Mouse (Mus musculus): ENCODE data around the gene Reps1. TPM values are rescaled to one million over a fixed set of nuclear protein-coding genes. Genes with fewer than 3 reads are reported as not detected.

Gene Reps1
- polyA plus RNA-seq, 1 experiment = 95.8 TPM

- no peak for TF ChIP-seq CTCF (IDR thresholded peaks at IDR 0.05; ENCODE audit: borderline replicate concordance, control insufficient read depth, extremely low read depth, insufficient read depth, low read length, poor library complexity)
- TF ChIP-seq POLR2A (IDR thresholded peaks at IDR 0.05; ENCODE audit: control insufficient read depth, extremely low read depth, insufficient read depth, low read length, poor library complexity) = no peak
- Histone ChIP-seq H3K27ac (ENCODE audit: control insufficient read depth, insufficient read depth, low read length) (no peak overlapping the region), H3K27me3 (ENCODE audit: control insufficient read depth, insufficient read depth, low read length) (no peaks in the 10 kb centered on the region), H3K36me3 (ENCODE audit: control insufficient read depth, insufficient read depth, low read length) (no peaks in the 10 kb centered on the region), H3K4me3 (ENCODE audit: control insufficient read depth, insufficient read depth, low read length) (no peak overlapping the region), H3K4me1 (replicated peaks; ENCODE audit: control insufficient read depth, insufficient read depth, low read length) (no peaks in the 10 kb centered on the region)
- DNase-seq = no peak
- 94% methylated on average over 5 of the region's 5 CpGs for WGBS
Measured at GRCm38 (mm10) chr10:18036849-18037248, 18.8 kb upstream of the Reps1 start.

GRCm38 (mm10) chr10:18046380-18046779, 9.3 kb upstream of the Reps1 start:
- Histone ChIP-seq H3K4me3 (ENCODE audit: control insufficient read depth, insufficient read depth, low read length) (no peak overlapping the region), H3K27ac (ENCODE audit: control insufficient read depth, insufficient read depth, low read length) (no peak overlapping the region), H3K4me1 (replicated peaks; ENCODE audit: control insufficient read depth, insufficient read depth, low read length) (no peaks in the 10 kb centered on the region), H3K36me3 (ENCODE audit: control insufficient read depth, insufficient read depth, low read length) (no peaks in the 10 kb centered on the region), H3K27me3 (ENCODE audit: control insufficient read depth, insufficient read depth, low read length) (no peaks in the 10 kb centered on the region)
- TF ChIP-seq CTCF (IDR thresholded peaks at IDR 0.05; ENCODE audit: borderline replicate concordance, control insufficient read depth, extremely low read depth, insufficient read depth, low read length, poor library complexity) (no peak), POLR2A (IDR thresholded peaks at IDR 0.05; ENCODE audit: control insufficient read depth, extremely low read depth, insufficient read depth, low read length, poor library complexity) (no peak)
- no peak for DNase-seq

- Histone ChIP-seq H3K36me3 (ENCODE audit: control insufficient read depth, insufficient read depth, low read length) (no peaks in the 10 kb centered on the region), H3K4me3 (ENCODE audit: control insufficient read depth, insufficient read depth, low read length) (no peak overlapping the region), H3K27me3 (ENCODE audit: control insufficient read depth, insufficient read depth, low read length) (no peaks in the 10 kb centered on the region), H3K4me1 (replicated peaks; ENCODE audit: control insufficient read depth, insufficient read depth, low read length) (no peaks in the 10 kb centered on the region), H3K27ac (ENCODE audit: control insufficient read depth, insufficient read depth, low read length) (no peak overlapping the region)
- DNase-seq = no peak
- TF ChIP-seq CTCF (IDR thresholded peaks at IDR 0.05; ENCODE audit: borderline replicate concordance, control insufficient read depth, extremely low read depth, insufficient read depth, low read length, poor library complexity) = no peak
- TF ChIP-seq POLR2A (IDR thresholded peaks at IDR 0.05; ENCODE audit: control insufficient read depth, extremely low read depth, insufficient read depth, low read length, poor library complexity) = no peak
- 84% methylated on average over 10 of the region's 10 CpGs for WGBS
Measured at GRCm38 (mm10) chr10:18047380-18048146, 8.1 kb upstream of the Reps1 start.

GRCm38 (mm10) chr10:18055009-18055695, 509 bp upstream of the Reps1 start:
- DNase-seq = peak; percentile 83
- Histone ChIP-seq H3K36me3 (ENCODE audit: control insufficient read depth, insufficient read depth, low read length) (no peaks in the 10 kb centered on the region), H3K27me3 (ENCODE audit: control insufficient read depth, insufficient read depth, low read length) (no peaks in the 10 kb centered on the region), H3K4me3 (ENCODE audit: control insufficient read depth, insufficient read depth, low read length) (peak overlapping the region; percentile 99), H3K4me1 (replicated peaks; ENCODE audit: control insufficient read depth, insufficient read depth, low read length) (peaks cover 9% of the 10 kb centered on the region), H3K27ac (ENCODE audit: control insufficient read depth, insufficient read depth, low read length) (no peak overlapping the region)
- 4% methylated on average over 61 of the region's 61 CpGs for WGBS
- TF ChIP-seq POLR2A (IDR thresholded peaks at IDR 0.05; ENCODE audit: control insufficient read depth, extremely low read depth, insufficient read depth, low read length, poor library complexity) = peak; percentile 76
- TF ChIP-seq CTCF (IDR thresholded peaks at IDR 0.05; ENCODE audit: borderline replicate concordance, control insufficient read depth, extremely low read depth, insufficient read depth, low read length, poor library complexity) = peak; percentile 98

GRCm38 (mm10) chr10:18056391-18056745, 707 bp downstream of the Reps1 start:
- Histone ChIP-seq H3K27ac (ENCODE audit: control insufficient read depth, insufficient read depth, low read length) (no peak overlapping the region), H3K36me3 (ENCODE audit: control insufficient read depth, insufficient read depth, low read length) (no peaks in the 10 kb centered on the region), H3K4me3 (ENCODE audit: control insufficient read depth, insufficient read depth, low read length) (peak overlapping the region; percentile 99), H3K27me3 (ENCODE audit: control insufficient read depth, insufficient read depth, low read length) (no peaks in the 10 kb centered on the region), H3K4me1 (replicated peaks; ENCODE audit: control insufficient read depth, insufficient read depth, low read length) (peaks cover 9% of the 10 kb centered on the region)
- TF ChIP-seq POLR2A (IDR thresholded peaks at IDR 0.05; ENCODE audit: control insufficient read depth, extremely low read depth, insufficient read depth, low read length, poor library complexity) = no peak
- TF ChIP-seq CTCF (IDR thresholded peaks at IDR 0.05; ENCODE audit: borderline replicate concordance, control insufficient read depth, extremely low read depth, insufficient read depth, low read length, poor library complexity) = no peak
- whole genome bisulfite sequencing = 1% methylated on average over 8 of the region's 8 CpGs
- DNase-seq = no peak

GRCm38 (mm10) chr10:18058681-18059338, 3.1 kb downstream of the Reps1 start:
- TF ChIP-seq POLR2A (IDR thresholded peaks at IDR 0.05; ENCODE audit: control insufficient read depth, extremely low read depth, insufficient read depth, low read length, poor library complexity) (no peak), CTCF (IDR thresholded peaks at IDR 0.05; ENCODE audit: borderline replicate concordance, control insufficient read depth, extremely low read depth, insufficient read depth, low read length, poor library complexity) (no peak)
- Histone ChIP-seq H3K36me3 (ENCODE audit: control insufficient read depth, insufficient read depth, low read length) (no peaks in the 10 kb centered on the region), H3K27ac (ENCODE audit: control insufficient read depth, insufficient read depth, low read length) (no peak overlapping the region), H3K4me3 (ENCODE audit: control insufficient read depth, insufficient read depth, low read length) (no peak overlapping the region), H3K4me1 (replicated peaks; ENCODE audit: control insufficient read depth, insufficient read depth, low read length) (peaks cover 9% of the 10 kb centered on the region), H3K27me3 (ENCODE audit: control insufficient read depth, insufficient read depth, low read length) (no peaks in the 10 kb centered on the region)
- WGBS = 93% methylated on average over 9 of the region's 9 CpGs
- DNase-seq = no peak

All from thymus, adult 2 months (tissue).